Mouse (Mus musculus): ENCODE measurements around the gene Nop53.

GRCm38 (mm10) chr7:15930543-15930942 lies 15.3 kb downstream of the Nop53 start:
- TF ChIP-seq CTCF (IDR thresholded peaks at IDR 0.05; ENCODE audit: low read depth, low read length), result no peak
- TF ChIP-seq POLR2AphosphoS5 (IDR thresholded peaks at IDR 0.05; ENCODE audit: insufficient replicate concordance, low read depth, low read length), result no peak
- TF ChIP-seq GATA2 (IDR thresholded peaks at IDR 0.05; ENCODE audit: borderline replicate concordance, low read depth, low read length), result no peak

Data from G1E (cell line).